Mouse (Mus musculus) adrenal gland, postnatal 36 days (tissue): ENCODE measurements at regions not wholly inside any gene's neighbourhood (a gene's known extent, or its start where the extent isn't known, plus 50 kb on each side); places are given as distances from the start of the nearest gene placed in this dataset.

Experiments
- DNase-seq, 2 experiments: peaks; one replicate each; pipeline ENCODE4 v3.0.0; 2021; ENCODE audit warnings: mixed read lengths in 1 of 2

DNA sequence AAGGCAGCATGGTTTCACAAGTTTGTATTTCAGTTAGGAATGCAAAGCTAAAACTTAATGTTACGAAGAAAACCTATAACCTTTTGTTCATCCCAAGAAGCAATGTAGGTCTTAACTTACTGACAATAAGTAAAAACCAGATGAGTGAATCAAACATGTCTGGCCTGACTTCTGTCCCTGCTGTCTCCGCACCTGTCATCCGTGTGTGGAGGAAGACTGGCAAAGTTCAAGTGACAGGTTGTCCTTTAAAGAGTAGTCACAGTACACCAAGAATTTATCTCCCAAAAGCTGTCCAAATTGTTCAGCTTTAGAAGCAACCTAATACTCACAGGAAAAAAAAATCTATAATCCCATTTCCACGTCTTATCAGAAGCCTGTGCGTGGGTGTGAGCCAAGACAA lies 146.3 kb upstream of the Gm10181 start:
- no peak for DNase-seq

DNA sequence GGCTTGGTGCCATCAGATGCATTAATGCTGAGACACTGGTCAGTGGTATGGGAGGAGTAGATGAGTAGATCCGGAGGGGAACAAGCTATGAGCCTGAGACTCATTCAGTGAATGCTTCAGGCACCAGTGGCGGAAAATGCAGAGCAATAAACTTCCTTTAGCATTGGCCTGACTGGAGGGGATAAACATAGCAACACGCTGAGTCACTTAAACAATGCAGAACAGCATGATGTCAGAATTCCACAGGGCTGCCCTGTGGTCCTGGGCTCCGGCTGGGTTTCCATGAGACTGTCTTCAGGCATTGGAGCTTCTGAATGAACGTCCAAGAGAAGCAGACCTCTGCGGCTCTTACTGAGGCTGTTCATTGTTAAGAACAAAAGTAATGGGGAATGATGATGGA lies 145.4 kb upstream of the Gm10181 start:
- DNase-seq, result no peak

DNA sequence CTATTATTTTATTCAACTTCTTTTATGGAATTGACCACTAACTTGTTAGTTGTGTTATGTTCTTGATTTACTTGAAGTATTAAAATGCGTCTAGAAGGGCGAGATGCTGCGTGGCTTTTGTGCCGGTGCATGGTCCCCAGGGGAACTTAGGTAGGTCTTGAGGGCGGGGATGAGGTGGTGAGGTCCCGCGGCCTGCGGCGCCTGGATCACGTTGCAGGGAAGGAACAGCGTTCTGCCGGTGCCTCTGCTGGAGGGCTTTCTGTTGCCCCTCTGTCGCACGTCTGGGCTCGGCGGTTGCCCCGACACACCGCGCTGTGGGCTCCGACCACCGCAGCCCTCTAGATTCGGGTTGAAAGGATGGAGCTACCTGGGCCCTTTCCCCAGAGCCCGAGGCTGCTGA lies 136.7 kb upstream of the Gm10181 start:
- no peak for DNase-seq

DNA sequence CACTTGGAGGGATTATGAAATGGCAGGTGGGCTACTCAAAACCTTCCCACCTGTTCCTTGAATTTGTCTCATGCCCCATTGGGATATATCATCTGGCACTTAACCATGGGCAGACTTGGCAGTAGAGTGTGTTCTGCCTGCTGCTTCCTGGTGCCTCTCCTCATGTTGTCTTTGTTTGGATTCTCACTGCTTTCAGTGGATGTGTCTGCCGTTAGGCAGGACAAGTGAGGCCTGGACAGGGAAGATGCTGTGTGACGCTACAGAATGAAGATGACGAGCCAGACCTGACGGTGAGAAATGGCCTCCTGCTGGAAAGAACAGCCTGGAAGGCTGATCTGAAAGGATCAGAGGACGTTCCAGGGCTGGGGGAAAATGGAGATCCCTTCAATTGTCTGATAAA lies 133.6 kb upstream of the Gm10181 start:
- no peak for DNase-seq

DNA sequence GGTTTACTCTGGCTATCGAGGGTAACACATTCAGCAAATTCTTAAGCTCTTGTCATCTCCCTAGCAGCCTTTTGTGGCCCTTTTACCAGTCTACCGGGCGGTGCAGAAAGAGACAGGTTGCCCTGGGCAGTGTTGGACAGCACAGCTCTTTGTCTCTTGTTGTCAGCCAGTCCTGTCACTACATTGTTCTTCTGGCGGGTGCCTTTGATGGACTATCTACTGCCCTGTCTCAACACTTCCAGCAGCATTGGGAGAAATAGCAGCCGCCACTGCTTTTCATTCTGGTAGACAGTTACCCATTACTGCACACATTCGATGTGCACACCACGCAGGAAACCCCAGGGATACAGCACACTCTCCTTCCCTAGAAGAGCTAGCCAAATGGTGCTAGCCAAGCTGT lies 132.7 kb upstream of the Gm10181 start:
- DNase-seq, result no peak

DNA sequence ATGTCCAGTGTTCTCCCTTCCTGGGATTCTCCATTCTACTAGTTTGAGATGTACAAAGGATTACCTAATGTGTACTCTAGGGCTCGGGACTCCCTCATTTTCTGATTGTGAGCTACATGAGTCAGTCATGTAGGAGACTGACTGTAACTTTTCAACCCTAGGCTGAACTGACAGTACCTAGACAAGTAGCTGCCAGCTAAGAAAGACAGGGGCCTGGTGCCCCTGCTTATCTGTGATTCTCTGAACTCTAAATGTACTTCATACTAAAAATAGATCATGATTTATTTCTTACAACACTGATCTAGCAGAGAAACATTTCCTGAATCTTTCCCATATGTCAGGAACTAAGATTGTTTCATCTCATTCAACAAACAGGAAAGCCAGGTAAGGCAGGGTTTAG lies 125.9 kb upstream of the Gm10181 start:
- DNase-seq, result no peak

DNA sequence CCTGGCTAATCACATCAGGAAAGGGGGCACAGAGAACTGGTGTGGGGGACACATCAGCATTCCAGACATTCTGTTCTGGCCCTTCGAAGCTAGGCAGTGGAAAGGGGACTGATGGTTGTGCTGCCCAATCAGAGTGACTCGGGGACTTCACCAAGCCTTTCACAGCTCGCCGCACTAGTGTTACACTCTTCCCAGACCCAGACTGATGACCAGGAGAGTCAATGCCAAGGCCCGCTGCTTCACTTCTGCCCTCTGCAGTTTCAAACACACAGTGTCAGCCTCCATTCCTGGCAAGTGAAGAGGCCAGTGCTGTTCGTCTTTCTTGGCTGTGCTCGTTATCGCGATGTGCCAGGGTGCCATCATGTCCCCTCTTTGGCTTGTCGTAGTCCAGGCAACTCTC lies 121.7 kb upstream of the Gm10181 start:
- no peak for DNase-seq

DNA sequence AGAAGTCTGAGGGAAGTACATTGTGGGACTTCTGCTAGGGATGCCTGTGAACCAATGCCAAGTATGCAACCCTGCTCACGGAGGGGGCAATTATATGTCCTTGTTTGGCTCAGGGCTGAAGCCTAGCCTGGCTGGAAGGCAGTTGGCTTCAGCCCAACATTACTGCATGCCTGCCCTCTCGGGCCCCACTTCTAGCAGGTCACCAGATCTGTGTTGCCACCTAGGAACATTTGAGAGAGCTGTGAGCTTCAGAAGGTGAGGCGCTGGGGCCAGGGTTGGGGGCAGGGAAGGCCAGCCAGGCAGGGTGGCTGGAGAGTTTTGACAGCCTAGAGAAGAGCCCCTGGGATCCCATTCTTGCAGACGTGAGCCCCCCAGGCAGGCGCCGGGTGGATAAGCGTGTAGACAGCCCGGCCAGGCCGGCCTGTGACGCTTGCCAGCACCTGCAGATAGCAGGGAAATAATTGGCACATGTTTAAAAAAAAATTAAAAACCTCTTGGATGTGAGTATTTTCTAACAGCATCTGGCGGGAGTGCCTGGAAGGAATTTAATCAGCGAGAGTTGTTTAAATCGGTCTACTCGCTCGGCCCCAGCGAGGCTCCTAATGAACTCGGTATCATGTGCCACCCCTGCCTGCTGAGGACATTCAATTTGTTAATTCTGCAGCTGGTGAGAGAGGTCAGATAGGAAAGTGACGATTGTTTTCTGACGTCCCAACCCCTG lies 115.0 kb upstream of the Gm10181 start:
- peak; percentile 24 to 40 for DNase-seq

DNA sequence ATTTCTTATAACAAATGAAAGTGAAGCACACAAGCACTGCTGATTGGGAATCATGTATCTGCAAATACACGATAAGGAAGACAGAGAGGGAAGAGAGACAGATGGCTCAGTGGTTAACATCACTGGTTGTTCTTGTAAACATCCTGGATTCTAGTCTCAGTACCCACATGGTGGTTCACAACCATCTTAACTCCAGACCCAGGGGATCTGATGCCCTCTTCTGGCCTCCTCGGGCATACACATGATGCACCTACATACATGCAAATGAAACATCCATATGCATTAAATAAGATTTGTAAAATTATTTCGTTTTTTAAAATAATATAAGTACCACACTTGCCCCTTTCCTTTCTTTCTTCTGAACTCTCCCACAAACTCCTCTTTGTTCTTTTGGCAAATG lies 106.4 kb upstream of the Gm10181 start:
- DNase-seq, result no peak

DNA sequence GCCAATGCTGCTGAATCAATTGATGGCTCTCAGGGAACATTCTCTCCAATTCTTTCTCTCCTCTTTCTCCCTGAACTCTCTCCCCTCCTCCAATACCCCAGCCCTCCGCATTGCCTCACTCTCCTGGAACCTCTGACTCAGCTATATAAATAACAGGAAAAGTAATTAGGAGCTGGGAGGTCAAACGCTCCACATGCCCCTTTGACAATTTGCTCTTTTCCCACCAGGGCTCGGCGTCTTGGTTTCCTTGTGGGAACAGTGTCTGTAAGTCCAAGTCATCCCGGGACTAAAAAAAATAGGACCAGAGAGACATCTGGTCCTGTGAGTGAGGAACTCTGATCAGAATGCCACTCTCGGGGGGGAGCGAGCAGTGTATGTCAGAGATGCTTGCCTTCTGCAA lies 94.7 kb upstream of the Gm10181 start:
- no peak for DNase-seq

DNA sequence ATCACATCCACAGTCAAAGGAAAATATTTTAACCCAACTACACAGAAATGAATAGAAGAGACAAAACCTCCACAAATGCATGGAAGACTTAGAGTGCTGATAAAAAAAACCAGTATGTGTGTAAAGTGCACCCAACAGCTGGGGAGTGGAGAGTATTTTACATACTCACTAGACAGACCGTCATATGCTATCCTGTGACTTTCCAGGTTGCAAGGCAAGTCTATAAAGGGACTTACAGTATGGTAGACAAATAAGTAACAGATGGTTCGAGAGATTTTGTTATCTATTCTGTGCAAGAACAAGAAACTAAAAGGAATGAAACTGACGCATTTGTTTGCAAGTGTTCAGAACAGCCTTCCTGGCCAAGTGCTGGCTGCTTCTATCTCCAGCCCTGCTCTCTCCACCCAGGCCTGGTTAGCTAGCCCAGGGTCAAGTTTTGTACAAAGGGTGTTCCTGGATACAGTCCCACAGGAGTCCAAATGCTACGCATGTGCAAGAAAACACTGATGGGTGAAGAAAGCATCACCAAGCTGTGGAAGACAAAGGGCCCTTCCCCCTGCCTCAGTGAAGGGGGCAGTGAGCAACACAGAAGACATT lies 68.0 kb upstream of the Gm10181 start:
- DNase-seq, result no peak

DNA sequence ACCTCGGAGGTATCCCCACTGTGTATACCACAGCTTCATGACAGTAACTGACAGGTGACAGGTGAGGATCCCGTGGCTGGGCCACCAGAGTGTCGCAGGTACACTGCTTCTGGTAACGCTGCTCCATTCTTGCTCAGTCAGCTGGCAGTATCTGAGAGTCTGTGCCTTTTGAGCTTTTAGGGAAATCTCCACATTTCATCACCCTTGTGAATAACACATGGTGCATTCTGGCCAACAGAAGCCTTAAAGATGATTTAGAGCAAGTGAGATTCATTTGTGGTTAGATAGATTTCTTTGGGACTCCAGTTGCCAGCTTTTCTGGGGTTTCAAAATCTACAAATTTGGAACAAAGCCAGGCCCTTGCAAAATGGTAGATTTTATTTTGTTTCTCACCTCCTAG lies 66.8 kb upstream of the Gm10181 start:
- no peak for DNase-seq

DNA sequence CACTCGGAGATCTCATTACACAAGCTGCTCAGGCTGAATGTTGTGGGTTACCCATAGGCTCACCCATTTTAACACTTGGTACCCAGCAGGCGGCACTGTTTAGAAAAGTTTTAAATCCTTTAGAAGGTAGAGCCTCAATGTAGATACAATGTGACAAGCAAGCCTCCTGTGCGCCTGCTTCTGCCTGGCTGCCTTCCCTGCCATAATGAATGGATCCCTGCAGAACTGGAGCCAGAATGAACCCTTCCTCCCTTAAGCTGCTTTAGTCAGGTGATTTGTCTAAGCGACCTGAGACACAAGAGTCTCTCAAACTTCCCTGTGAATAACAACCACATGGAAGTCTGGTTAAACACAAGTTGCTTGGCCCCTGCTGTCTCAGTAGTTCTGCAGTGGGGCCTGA lies 64.7 kb upstream of the Gm10181 start:
- DNase-seq, result no peak

DNA sequence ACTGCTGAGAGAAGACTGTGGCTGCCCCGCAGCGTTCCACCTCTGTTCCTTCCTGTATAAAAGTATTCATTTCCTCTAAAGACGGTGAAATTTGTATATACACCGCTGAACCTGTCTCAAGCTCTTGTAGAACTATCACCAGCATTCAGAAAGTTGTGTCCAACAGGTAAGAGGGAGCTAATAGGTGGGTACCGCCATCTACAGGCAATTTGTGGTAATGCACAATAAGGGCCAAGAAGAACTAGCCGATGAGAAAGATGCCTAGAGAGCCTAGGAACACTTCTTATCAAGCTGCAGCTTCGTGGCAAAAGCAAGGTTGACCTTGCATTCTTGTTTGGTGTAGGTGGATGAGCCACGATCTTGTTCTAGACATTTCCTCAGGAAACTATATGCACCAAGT lies 61.6 kb upstream of the Gm10181 start:
- DNase-seq, result peak; percentile 32 to 67

DNA sequence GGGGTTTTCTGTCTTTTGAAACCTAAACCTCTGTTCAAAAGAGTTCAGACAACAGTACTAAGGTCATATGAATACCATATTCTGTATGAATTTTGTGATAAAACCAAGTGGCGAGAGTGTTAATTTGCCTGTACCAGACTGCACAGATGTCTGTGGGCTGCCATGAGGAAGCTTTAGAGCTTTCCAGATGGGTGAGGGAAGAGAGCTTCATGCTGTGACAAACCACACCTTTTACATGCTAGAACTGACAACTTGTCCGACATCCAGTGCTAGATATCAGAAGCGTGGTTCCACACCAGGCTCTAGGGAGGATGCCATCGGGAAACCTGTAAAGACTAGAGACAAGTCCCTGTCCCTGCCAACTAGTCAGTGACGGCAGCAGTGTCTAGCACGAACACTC lies 60.9 kb upstream of the Gm10181 start:
- DNase-seq, result no peak

DNA sequence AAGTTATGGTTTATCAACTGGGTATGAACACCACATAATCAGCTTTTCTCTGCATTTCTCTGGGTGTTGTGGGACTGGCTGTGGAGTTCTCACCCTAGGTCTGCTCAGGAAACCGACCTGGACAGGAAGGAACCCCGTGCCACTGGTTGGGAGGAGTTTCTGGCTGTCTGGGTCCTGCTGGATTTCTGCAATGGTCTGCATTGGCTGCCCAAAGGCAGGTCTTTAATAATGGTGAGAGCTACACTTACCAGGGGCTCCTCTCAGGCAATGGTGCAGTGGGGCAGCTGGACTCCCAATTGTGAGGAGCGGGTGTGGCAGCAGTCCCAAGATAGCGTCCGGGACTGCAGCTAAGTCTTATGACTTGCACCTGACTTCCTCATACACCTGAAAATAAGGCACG lies 57.8 kb upstream of the Gm10181 start:
- DNase-seq, result no peak
